Mouse (Mus musculus) heart, adult 2 months (tissue): ENCODE measurements around the gene Prcc.

Experiments used
- CTCF ChIP-seq: fragments of 200-600 bp; IDR thresholded peaks from 2 replicates; pipeline ENCODE4 v1.8.1; 2022; ENCODE audit warnings: antibody characterized with exemption, mild to moderate bottlenecking, moderate library complexity
- POLR2A ChIP-seq: fragments of 200-500 bp; IDR thresholded peaks from 2 replicates; pipeline ENCODE4 v1.6.1; 2011; ENCODE audit warnings: mild to moderate bottlenecking, low read depth, low read length, control low read depth; ENCODE audit not compliant: insufficient read depth

DNA sequence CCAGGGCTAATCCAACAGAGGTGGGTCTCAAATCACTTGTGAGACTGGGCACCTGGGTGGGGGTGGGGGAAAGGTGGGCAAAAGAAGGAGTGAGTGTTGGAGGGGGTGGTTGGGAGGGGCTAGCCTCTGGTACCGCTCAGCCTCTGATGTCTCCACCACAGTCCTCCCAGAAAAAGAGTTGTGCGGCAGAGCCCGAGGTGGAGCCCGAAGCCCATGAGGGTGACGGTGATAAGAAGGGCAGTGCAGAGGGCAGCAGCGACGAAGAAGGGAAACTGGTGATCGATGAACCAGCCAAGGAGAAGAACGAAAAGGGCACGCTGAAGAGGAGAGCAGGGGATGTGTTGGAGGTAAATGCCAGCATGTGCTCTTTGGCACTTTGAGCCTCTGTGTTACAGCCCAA, 28.5 kb upstream of the Prcc start:
- TF ChIP-seq POLR2A (no peak), CTCF (no peak)
